Mouse (Mus musculus) cortical plate, adult 2 months (tissue): ENCODE measurements around the gene Psg27. TPM values are rescaled to one million over a fixed set of nuclear protein-coding genes. Genes with fewer than 3 reads are reported as not detected.
"Not testable (repeated sequence)": the region's sequence is repeated elsewhere in the genome, so short reads cannot be mapped to it uniquely, and the experiment has no call there.

Source experiments
- H3K27ac ChIP-seq: fragments of 200-500 bp; 2 replicates; pipeline ENCODE4 v1.5.1; 2012; ENCODE audit warnings: low read length, control low read depth, inconsistent platforms; ENCODE audit not compliant: insufficient read depth
- H3K4me1 ChIP-seq: fragments of 200-500 bp; 2 replicates; pipeline ENCODE4 v1.6.1; 2011; ENCODE audit warnings: low read length; ENCODE audit not compliant: control insufficient read depth, insufficient read depth
- H3K4me3 ChIP-seq: fragments of 200-500 bp; 2 replicates; pipeline ENCODE4 v1.5.1; 2011; ENCODE audit warnings: mild to moderate bottlenecking, low read length, control low read depth; ENCODE audit not compliant: insufficient read depth
- CTCF ChIP-seq: fragments of 200-500 bp; IDR thresholded peaks from 2 replicates; pipeline ENCODE4 v1.5.1; 2011; ENCODE audit warnings: mild to moderate bottlenecking, control low read depth, low read length; ENCODE audit not compliant: insufficient read depth; ENCODE audit errors: extremely low read depth
- POLR2A ChIP-seq: fragments of 200-500 bp; IDR thresholded peaks from 2 replicates; pipeline ENCODE4 v1.6.1; 2011; ENCODE audit warnings: mild to moderate bottlenecking, low read length, control low read depth; ENCODE audit not compliant: insufficient read depth; ENCODE audit errors: extremely low read depth
- polyA plus RNA-seq: library from polyadenylated mRNA; depleted of rRNA; stranded (reverse); fragments of >200 nt; gene quantifications from 2 replicates; pipeline ENCODE4 v1.2.3, GENCODE M21; 2012; rRNA removed

The Psg27 gene
- not detected in 2 replicates for polyA plus RNA-seq

GRCm38 (mm10) chr7:18567205-18567604 is at the start of gene Psg27:
Psg27 (minus strand) TSS chr7:18567305.
- Histone ChIP-seq H3K27ac (no peak within 1 kb of the TSS), H3K4me3 (no peak within 1 kb of the TSS), H3K4me1 (no peaks in the 10 kb centered on the region)
- TF ChIP-seq CTCF (no peak), POLR2A (no peak)

DNA sequence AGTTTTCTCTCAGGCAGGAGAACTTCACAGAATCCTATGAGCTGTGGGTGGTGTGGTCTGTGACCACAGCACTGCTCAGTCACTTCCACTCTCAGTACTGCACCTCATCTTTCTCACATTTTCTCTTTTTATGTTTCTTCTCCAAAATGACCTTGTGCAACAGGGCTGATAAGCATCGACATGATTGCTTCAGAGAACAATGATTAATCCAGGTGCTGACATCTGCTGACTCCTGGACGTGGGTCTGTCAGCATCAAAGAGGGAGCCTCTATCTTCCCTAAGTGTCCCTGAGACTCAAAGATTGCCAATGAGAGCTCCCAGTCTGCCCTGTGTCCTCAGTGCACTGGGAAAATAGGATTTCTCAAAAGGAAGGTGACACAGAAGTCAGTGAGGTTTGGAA is 49.3 kb upstream of the Psg27 start, which contains the start of gene Psg23:
Gene Psg23 (minus strand): TSS at position 101 of the 400 bp plus-strand sequence.
- not testable (repeated sequence) for H3K4me3 ChIP-seq, H3K4me1 ChIP-seq, H3K27ac ChIP-seq

- no peak overlapping the region for H3K4me3 ChIP-seq
- H3K27ac ChIP-seq = no peak overlapping the region
- H3K4me1 ChIP-seq = no peaks in the 10 kb centered on the region
- TF ChIP-seq POLR2A (no peak), CTCF (no peak)
Measured at GRCm38 (mm10) chr7:18559850-18560249, 7.3 kb downstream of the Psg27 start.

- H3K4me3 ChIP-seq, H3K4me1 ChIP-seq, H3K27ac ChIP-seq: not testable (repeated sequence)
Measured at GRCm38 (mm10) chr7:18555751-18556150, 11.4 kb downstream of the Psg27 start.

DNA sequence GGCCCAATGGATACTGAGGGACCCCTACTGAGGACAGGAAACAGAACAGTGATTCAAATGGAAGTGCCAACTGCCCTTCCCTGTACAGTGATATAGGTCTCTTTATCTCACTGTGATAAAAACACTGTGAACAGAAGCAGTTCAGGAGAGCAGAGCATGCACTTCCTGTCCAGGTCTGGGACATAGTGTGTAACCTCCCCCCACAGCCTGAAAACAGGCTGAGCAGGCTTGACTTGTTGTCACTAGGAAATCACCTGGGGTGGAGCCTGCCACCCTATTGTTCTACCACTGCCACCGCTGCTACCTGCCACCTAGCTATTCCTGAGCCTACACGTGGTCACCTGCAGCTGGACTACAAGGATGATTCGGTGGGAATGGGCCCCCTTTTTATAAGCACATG is 33.7 kb downstream of the Psg27 start:
- TF ChIP-seq POLR2A = no peak
- H3K27ac ChIP-seq = no peak overlapping the region
- H3K4me1 ChIP-seq = no peaks in the 10 kb centered on the region
- no peak overlapping the region for H3K4me3 ChIP-seq

DNA sequence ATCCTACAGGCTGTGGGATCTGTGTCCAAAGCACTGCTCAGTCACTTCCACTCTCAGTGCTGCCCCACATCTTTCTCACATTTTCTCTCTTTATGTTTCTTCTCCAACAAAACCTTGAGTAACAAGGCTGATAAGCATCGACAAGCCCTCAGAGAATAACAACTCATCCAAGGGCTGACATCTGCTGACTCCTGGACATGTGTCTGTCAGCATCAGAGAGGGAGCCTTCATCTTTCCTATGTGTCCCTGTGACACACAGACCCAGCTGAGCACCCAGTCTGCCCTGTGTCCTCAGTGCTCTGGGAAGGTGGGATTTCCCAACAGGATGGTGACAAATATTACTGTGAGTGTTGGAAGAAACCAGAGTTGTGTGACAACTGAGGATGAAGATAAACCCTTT is 34.9 kb downstream of the Psg27 start, which contains the start of gene Psg25:
Gene Psg25 (minus strand): TSS at position 101 of the 400 bp plus-strand sequence.
- Histone ChIP-seq H3K4me3 (no peak within 1 kb of the TSS), H3K27ac (no peak within 1 kb of the TSS), H3K4me1 (no peaks in the 10 kb centered on the region)
- TF ChIP-seq CTCF (no peak), POLR2A (no peak)

GRCm38 (mm10) chr7:18524668-18525067 is 42.4 kb downstream of the Psg27 start:
- TF ChIP-seq CTCF (no peak), POLR2A (no peak)
- no peak overlapping the region for H3K27ac ChIP-seq
- no peaks in the 10 kb centered on the region for H3K4me1 ChIP-seq
- H3K4me3 ChIP-seq = no peak overlapping the region

GRCm38 (mm10) chr7:18512848-18513247 is 54.3 kb downstream of the Psg27 start:
- H3K4me1 ChIP-seq, H3K4me3 ChIP-seq, H3K27ac ChIP-seq: not testable (repeated sequence)

GRCm38 (mm10) chr7:18512417-18512816 is 54.7 kb downstream of the Psg27 start:
- not testable (repeated sequence) for H3K27ac ChIP-seq, H3K4me3 ChIP-seq, H3K4me1 ChIP-seq

DNA sequence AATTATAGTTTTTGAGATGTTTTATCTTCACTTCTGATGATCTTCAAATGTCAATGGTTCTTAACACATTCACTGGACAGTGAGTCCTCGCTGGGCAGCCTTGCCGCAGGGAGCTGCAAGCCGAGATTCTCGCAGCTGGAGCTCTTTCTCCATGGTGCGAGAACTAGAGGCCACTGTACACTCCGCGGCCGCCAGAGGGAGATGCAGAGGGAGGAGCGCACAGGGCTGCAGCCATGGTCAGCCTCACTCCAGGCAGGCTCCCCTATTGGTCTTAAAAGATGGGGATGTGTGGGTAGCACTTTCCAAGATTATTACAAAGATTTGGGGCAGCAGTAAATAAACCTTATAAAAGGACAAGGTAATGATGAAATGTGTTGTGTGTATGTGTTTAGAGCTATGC is 55.6 kb downstream of the Psg27 start:
- Histone ChIP-seq H3K4me1 (no peaks in the 10 kb centered on the region), H3K4me3 (no peak overlapping the region), H3K27ac (no peak overlapping the region)
- TF ChIP-seq CTCF (no peak), POLR2A (no peak)

Other genes starting within 250 kb of the Psg27 start
- not detected in 2 replicates for gene Psg18, start 212.3 kb downstream of the Psg27 start, polyA plus RNA-seq
- not detected in 2 replicates for gene Psg28, start 135.3 kb downstream of the Psg27 start, polyA plus RNA-seq
- not detected in 2 replicates for gene Psg26, start 83.1 kb downstream of the Psg27 start, polyA plus RNA-seq
- gene Psg25, start 35.0 kb downstream of the Psg27 start, polyA plus RNA-seq = not detected in 2 replicates
- not detected in 2 replicates for gene Psg23, start 49.2 kb upstream of the Psg27 start, polyA plus RNA-seq
- gene Psg21, start 89.4 kb upstream of the Psg27 start, polyA plus RNA-seq = not detected in 2 replicates
- gene Psg20, start 118.9 kb upstream of the Psg27 start, polyA plus RNA-seq = not detected in 2 replicates
- gene Psg22, start 150.8 kb upstream of the Psg27 start, polyA plus RNA-seq = not detected in 2 replicates
- gene Psg19, start 231.2 kb upstream of the Psg27 start, polyA plus RNA-seq = 0.04 TPM in 1 of 2 replicates, not detected in the other